Mouse (Mus musculus): ENCODE data around the gene Ankub1.

GRCm38 (mm10) chr3:57615652-57616051 lies 76.9 kb downstream of the Ankub1 start:
- TF ChIP-seq CTCF (conservative IDR thresholded peaks at IDR 0.05; ENCODE audit: low read length) (peak; percentile 46), POU5F1 (IDR thresholded peaks at IDR 0.05; ENCODE audit: borderline replicate concordance, low read length) (no peak)
